Mouse (Mus musculus): ENCODE results near the gene Tbp. TPM values are rescaled to one million over a fixed set of nuclear protein-coding genes. Genes with fewer than 3 reads are reported as not detected.

Gene Tbp
- polyA plus RNA-seq, 1 experiment: 0.20 TPM

- TF ChIP-seq GATA1 (IDR thresholded peaks at IDR 0.05; ENCODE audit: low read length): no peak
- TF ChIP-seq TAL1 (IDR thresholded peaks at IDR 0.05; ENCODE audit: low read length): no peak
- peaks cover 12% of the 10 kb centered on the region for H3K4me1 ChIP-seq (ENCODE audit: control insufficient read depth)
- peak within 1 kb of the TSS; percentile 75 for H3K4me3 ChIP-seq (replicated peaks)
- no peaks in the 10 kb centered on the region for H3K9me3 ChIP-seq (ENCODE audit: control insufficient read depth, low read length)
- peaks cover 8% of the 10 kb centered on the region for H3K27me3 ChIP-seq (ENCODE audit: control insufficient read depth)
- H3K36me3 ChIP-seq (ENCODE audit: control insufficient read depth): no peaks in the 10 kb centered on the region
These were observed 64.6 kb downstream of the Tbp start, which contains the start of gene Prdm9 for GRCm38 (mm10) chr17:15564014-15564927. Gene Prdm9 (minus strand): TSS chr17:15564354.

- Histone ChIP-seq H3K36me3 (ENCODE audit: control insufficient read depth) (no peaks in the 10 kb centered on the region), H3K4me3 (replicated peaks) (peak overlapping the region; percentile 75), H3K27me3 (ENCODE audit: control insufficient read depth) (peaks cover 8% of the 10 kb centered on the region), H3K9me3 (ENCODE audit: control insufficient read depth, low read length) (no peaks in the 10 kb centered on the region), H3K4me1 (ENCODE audit: control insufficient read depth) (peaks cover 12% of the 10 kb centered on the region)
- no peak for TF ChIP-seq GATA1 (IDR thresholded peaks at IDR 0.05; ENCODE audit: low read length)
These were observed 65.2 kb downstream of the Tbp start for GRCm38 (mm10) chr17:15564928-15565300.

GRCm38 (mm10) chr17:15566908-15567307 lies 67.2 kb downstream of the Tbp start:
- H3K9me3 ChIP-seq (ENCODE audit: control insufficient read depth, low read length): no peaks in the 10 kb centered on the region
- TF ChIP-seq GATA1 (IDR thresholded peaks at IDR 0.05; ENCODE audit: low read length): no peak
- no peak for TF ChIP-seq TAL1 (IDR thresholded peaks at IDR 0.05; ENCODE audit: low read length)

GRCm38 (mm10) chr17:15575056-15575455 lies 75.4 kb downstream of the Tbp start:
- TF ChIP-seq TAL1 (IDR thresholded peaks at IDR 0.05; ENCODE audit: low read length): no peak
- TF ChIP-seq GATA1 (IDR thresholded peaks at IDR 0.05; ENCODE audit: low read length): no peak
- Histone ChIP-seq H3K4me1 (ENCODE audit: control insufficient read depth) (no peaks in the 10 kb centered on the region), H3K27me3 (ENCODE audit: control insufficient read depth) (peaks cover 37% of the 10 kb centered on the region)

More at GRCm38 (mm10) chr17:15566908-15567307, 67.2 kb downstream of the Tbp start:
- Histone ChIP-seq H3K36me3 (ENCODE audit: control insufficient read depth) (no peaks in the 10 kb centered on the region), H3K4me3 (replicated peaks) (no peak overlapping the region), H3K27me3 (ENCODE audit: control insufficient read depth) (peaks cover 8% of the 10 kb centered on the region), H3K4me1 (ENCODE audit: control insufficient read depth) (peaks cover 12% of the 10 kb centered on the region)

GRCm38 (mm10) chr17:15577291-15577694 lies 77.6 kb downstream of the Tbp start:
- Histone ChIP-seq H3K9me3 (ENCODE audit: control insufficient read depth, low read length) (no peaks in the 10 kb centered on the region), H3K4me3 (replicated peaks) (no peak overlapping the region), H3K27me3 (ENCODE audit: control insufficient read depth) (peaks cover 37% of the 10 kb centered on the region)

More at GRCm38 (mm10) chr17:15575056-15575455, 75.4 kb downstream of the Tbp start:
- Histone ChIP-seq H3K9me3 (ENCODE audit: control insufficient read depth, low read length) (no peaks in the 10 kb centered on the region), H3K36me3 (ENCODE audit: control insufficient read depth) (no peaks in the 10 kb centered on the region), H3K4me3 (replicated peaks) (no peak overlapping the region)

More at GRCm38 (mm10) chr17:15577291-15577694, 77.6 kb downstream of the Tbp start:
- Histone ChIP-seq H3K4me1 (ENCODE audit: control insufficient read depth) (no peaks in the 10 kb centered on the region), H3K36me3 (ENCODE audit: control insufficient read depth) (no peaks in the 10 kb centered on the region)
- no peak for TF ChIP-seq TAL1 (IDR thresholded peaks at IDR 0.05; ENCODE audit: low read length)
- no peak for TF ChIP-seq GATA1 (IDR thresholded peaks at IDR 0.05; ENCODE audit: low read length)

Other genes starting within 250 kb of the Tbp start
- 0.01 TPM in 1 of 2 replicates, not detected in the other for gene Dll1, start 123.0 kb upstream of the Tbp start, polyA plus RNA-seq (2012)
- gene Fam120b, start 103.7 kb upstream of the Tbp start, polyA plus RNA-seq (2012): 0.04 and 0.08 TPM in 2 replicates
- 1.9 and 3.3 TPM in 2 replicates for gene Psmb1, start 137 bp upstream of the Tbp start, polyA plus RNA-seq (2012)
- gene Pdcd2, start 27.4 kb downstream of the Tbp start, polyA plus RNA-seq (2012): 1.2 and 1.5 TPM in 2 replicates
- 0.01 TPM in 1 of 2 replicates, not detected in the other for gene Prdm9, start 64.5 kb downstream of the Tbp start, polyA plus RNA-seq (2012)
- gene Chd1, start 205.1 kb downstream of the Tbp start, polyA plus RNA-seq (2012): 1.0 and 1.4 TPM in 2 replicates